Mouse (Mus musculus) midbrain, postnatal 0 days (tissue): ENCODE data around the gene Gimap5. TPM values are rescaled to one million over a fixed set of nuclear protein-coding genes. Genes with fewer than 3 reads are reported as not detected.

ENCODE experiments used
- ATAC-seq: fragments of 200-750 bp; cut with Nextera tagmentation; 2 replicates; pipeline ENCODE4 v1.8.0; 2017; ENCODE audit warnings: moderate number of reproducible peaks, mild to moderate bottlenecking, moderate TSS enrichment, moderate library complexity; ENCODE audit not compliant: low FRiP score
- DNase-seq: peaks from one replicate; pipeline ENCODE4 v3.0.0-alpha.2; 2015; ENCODE audit warnings: low spot score
- H3K27ac ChIP-seq: fragments of 300-500 bp; sonication (generic); 2 replicates; pipeline ENCODE4 v1.5.1; 2014; ENCODE audit warnings: low read depth, mild to moderate bottlenecking, low read length, mixed read lengths
- H3K27me3 ChIP-seq: fragments of 300-500 bp; sonication (generic); 2 replicates; pipeline ENCODE4 v1.6.1; 2014; ENCODE audit warnings: low read length, control low read depth, mixed read lengths; ENCODE audit not compliant: insufficient read depth
- H3K36me3 ChIP-seq: fragments of 300-500 bp; sonication (generic); 2 replicates; pipeline ENCODE4 v1.6.1; 2014; ENCODE audit warnings: low read length, control low read depth, mixed read lengths; ENCODE audit not compliant: insufficient read depth
- H3K4me1 ChIP-seq: fragments of 300-500 bp; sonication (generic); 2 replicates; pipeline ENCODE4 v1.6.1; 2014; ENCODE audit warnings: mild to moderate bottlenecking, control low read depth, antibody characterized with exemption, low read length, mixed read lengths; ENCODE audit not compliant: insufficient read depth
- H3K4me2 ChIP-seq: fragments of 300-500 bp; sonication (generic); 2 replicates; pipeline ENCODE4 v1.6.1; 2014; ENCODE audit warnings: low read depth, mild to moderate bottlenecking, low read length, mixed read lengths; ENCODE audit not compliant: poor library complexity, severe bottlenecking
- H3K4me3 ChIP-seq: fragments of 300-500 bp; sonication (generic); 2 replicates; pipeline ENCODE4 v1.5.1; 2014; ENCODE audit warnings: low read depth, mild to moderate bottlenecking, low read length, moderate library complexity
- H3K9ac ChIP-seq: fragments of 300-500 bp; sonication (generic); replicated peaks from 2 replicates; pipeline ENCODE4 v1.6.1; 2014; ENCODE audit warnings: mild to moderate bottlenecking, low read length, moderate library complexity, mixed read lengths; ENCODE audit not compliant: poor library complexity, severe bottlenecking
- H3K9me3 ChIP-seq: fragments of 300-500 bp; sonication (generic); 2 replicates; pipeline ENCODE4 v1.6.1; 2016; ENCODE audit warnings: low read length, control low read depth
- CTCF ChIP-seq: IDR thresholded peaks from 2 replicates; pipeline ENCODE4 v1.5.1; 2016; ENCODE audit warnings: antibody characterized with exemption, mild to moderate bottlenecking
- WGBS: fragments of 180-500 bp; shearing (Covaris S2); extraction: QIAGEN DNeasy Blood & Tissue Kit; methylation state at CpG from one replicate; pipeline ENCODE4 v1.1.7; 2014; 5-methylcytosine and 5-hydroxymethylcytosine counted together
- polyA plus RNA-seq: library from polyadenylated mRNA; unstranded; fragments of >200 nt; fragmentation: Nextera tagmentation; extraction: Ambion mirVana; gene quantifications from 2 replicates; pipeline ENCODE4 v1.2.1, GENCODE M21; 2015
- total RNA-seq: library from RNA; depleted of rRNA; stranded (reverse); fragments of >200 nt; gene quantifications from 2 replicates; pipeline ENCODE4 v1.2.3, GENCODE M21; 2014

Gene Gimap5
- total and polyA plus RNA-seq, 2 experiments from 2014 or later = 0.38 to 1.4 TPM

DNA sequence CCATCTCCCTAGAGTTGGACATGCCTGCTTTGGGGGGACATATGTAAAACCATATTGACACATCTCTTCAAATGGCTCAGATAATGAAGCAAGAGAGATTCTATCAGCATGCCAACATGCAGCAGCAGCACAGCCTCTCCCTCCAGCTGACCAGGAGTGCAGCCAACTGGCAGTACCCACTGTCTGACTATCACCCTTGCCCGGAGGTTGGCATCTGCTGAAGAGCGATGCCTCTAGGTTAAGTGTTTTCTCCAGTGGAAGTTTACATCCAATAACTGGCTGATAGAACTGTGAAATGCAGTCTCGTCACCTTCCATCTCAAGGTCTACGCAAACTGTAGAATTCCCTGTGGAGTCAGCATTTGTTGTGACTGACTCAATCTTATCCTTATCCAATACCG lies 8.3 kb upstream of the Gimap5 start:
- no peaks in the 10 kb centered on the region for H3K36me3 ChIP-seq
- no peaks in the 10 kb centered on the region for H3K9me3 ChIP-seq
- H3K9ac ChIP-seq = no peak overlapping the region
- TF ChIP-seq CTCF = no peak
- ATAC-seq (no peak), DNase-seq (no peak)
- H3K4me3 ChIP-seq = no peak overlapping the region
- no peak overlapping the region for H3K4me2 ChIP-seq
- no peaks in the 10 kb centered on the region for H3K4me1 ChIP-seq
- 92% methylated on average over 5 of the region's 5 CpGs for WGBS
- no peaks in the 10 kb centered on the region for H3K27me3 ChIP-seq
- no peak overlapping the region for H3K27ac ChIP-seq

DNA sequence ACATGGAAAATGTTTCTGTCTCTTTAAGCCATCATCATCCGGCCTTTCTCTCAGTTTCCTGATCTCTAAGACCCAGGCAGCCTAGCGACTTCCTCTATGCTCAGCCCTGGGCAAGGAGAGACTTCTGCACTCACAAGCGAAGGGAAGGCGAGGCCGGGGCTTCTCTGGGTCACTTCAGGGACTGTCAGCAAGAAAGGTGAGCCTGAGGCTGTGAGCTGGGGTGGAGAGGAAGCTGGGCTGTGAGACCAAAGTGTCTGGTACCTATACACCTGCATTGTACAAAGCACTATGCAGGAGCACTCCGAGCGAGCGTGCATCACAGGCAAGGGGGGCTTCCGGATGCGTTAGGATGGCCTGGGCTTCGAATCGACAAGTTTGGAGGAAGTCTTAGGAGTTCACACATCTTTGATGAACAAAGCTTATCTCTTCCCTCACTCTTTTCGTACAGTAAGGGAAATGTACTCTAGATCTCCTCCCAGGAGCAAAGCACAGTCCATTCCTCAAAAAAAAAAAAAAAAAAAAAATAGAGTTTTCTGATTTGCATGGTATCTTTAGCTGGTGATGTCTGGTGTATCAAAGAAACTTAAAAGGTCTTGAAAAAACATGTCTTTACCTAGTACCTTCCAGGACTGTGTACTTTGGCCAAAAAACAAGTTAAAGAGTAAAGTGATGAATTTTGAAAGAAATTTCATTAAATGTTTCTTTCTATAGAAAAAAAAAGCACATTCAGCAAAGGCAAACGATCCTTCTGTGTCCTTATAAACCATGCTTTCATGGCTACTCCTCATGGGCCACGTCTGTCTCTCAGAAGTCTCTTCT lies 6.8 kb upstream of the Gimap5 start, which contains the start of gene Gimap1:
Gene Gimap1, plus strand, starts transcription at position 94 of the 819 bp plus-strand sequence.
- no peaks in the 10 kb centered on the region for H3K27me3 ChIP-seq
- no peaks in the 10 kb centered on the region for H3K9me3 ChIP-seq
- 83% methylated on average over 15 of the region's 15 CpGs for WGBS
- H3K4me3 ChIP-seq = no peak within 1 kb of the TSS
- H3K9ac ChIP-seq = no peak within 1 kb of the TSS
- no peak for TF ChIP-seq CTCF
- DNase-seq = no peak
- H3K27ac ChIP-seq = no peak within 1 kb of the TSS
- H3K36me3 ChIP-seq = no peaks in the 10 kb centered on the region
- no peak for ATAC-seq
- no peaks in the 10 kb centered on the region for H3K4me1 ChIP-seq
- no peak within 1 kb of the TSS for H3K4me2 ChIP-seq

GRCm38 (mm10) chr6:48739780-48740055 lies 6.3 kb upstream of the Gimap5 start:
- no peak overlapping the region for H3K9ac ChIP-seq
- no peak for TF ChIP-seq CTCF
- no peaks in the 10 kb centered on the region for H3K36me3 ChIP-seq
- H3K4me1 ChIP-seq = no peaks in the 10 kb centered on the region
- no peak overlapping the region for H3K27ac ChIP-seq
- no peaks in the 10 kb centered on the region for H3K9me3 ChIP-seq
- ATAC-seq = no peak
- 90% methylated on average over 3 of the region's 3 CpGs for WGBS
- H3K4me2 ChIP-seq = no peak overlapping the region
- H3K4me3 ChIP-seq = no peak overlapping the region
- no peak for DNase-seq
- H3K27me3 ChIP-seq = no peaks in the 10 kb centered on the region

- no peaks in the 10 kb centered on the region for H3K27me3 ChIP-seq
- DNase-seq (no peak), ATAC-seq (no peak)
- H3K4me2 ChIP-seq = no peak overlapping the region
- TF ChIP-seq CTCF = no peak
- no peaks in the 10 kb centered on the region for H3K4me1 ChIP-seq
- H3K36me3 ChIP-seq = no peaks in the 10 kb centered on the region
- no peak overlapping the region for H3K9ac ChIP-seq
- no peak overlapping the region for H3K4me3 ChIP-seq
- WGBS = 77% methylated on average over 3 of the region's 3 CpGs
- H3K9me3 ChIP-seq = no peaks in the 10 kb centered on the region
- no peak overlapping the region for H3K27ac ChIP-seq
Measured at GRCm38 (mm10) chr6:48740501-48741169, 5.4 kb upstream of the Gimap5 start.

- Histone ChIP-seq H3K36me3 (no peaks in the 10 kb centered on the region), H3K4me1 (no peaks in the 10 kb centered on the region), H3K9ac (no peak overlapping the region), H3K4me3 (no peak overlapping the region), H3K27ac (no peak overlapping the region), H3K9me3 (no peaks in the 10 kb centered on the region), H3K4me2 (no peak overlapping the region), H3K27me3 (no peaks in the 10 kb centered on the region)
- ATAC-seq (no peak), DNase-seq (no peak)
- TF ChIP-seq CTCF = no peak
- WGBS = 16% methylated on average over 3 of the region's 3 CpGs
Measured at GRCm38 (mm10) chr6:48741273-48741672, 4.7 kb upstream of the Gimap5 start.

DNA sequence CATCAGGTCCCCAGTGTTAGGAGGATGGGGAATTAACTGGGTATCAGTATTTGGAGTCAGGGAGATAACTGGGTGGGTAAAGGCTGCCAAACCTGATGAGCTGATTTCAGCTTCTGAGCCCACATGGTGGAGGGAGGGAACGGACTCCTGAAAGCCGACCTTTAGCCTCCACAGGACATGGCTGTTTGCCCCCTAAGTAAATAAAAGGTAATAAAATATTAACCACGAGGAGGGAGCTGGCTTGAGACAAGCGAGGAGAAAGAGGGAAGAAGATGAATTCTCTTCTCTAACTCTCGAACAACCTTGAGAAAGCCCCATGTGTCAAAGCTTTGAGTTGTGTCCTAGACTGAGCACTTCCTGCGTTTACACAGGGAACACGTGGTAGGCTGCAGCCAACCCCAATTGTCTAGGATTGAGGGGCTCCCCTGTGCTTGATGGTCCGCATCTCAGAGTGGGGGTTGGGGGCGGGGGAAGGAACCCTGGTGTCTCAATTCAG lies 4.2 kb upstream of the Gimap5 start:
- 34% methylated on average over 9 of the region's 9 CpGs for WGBS
- Histone ChIP-seq H3K9ac (no peak overlapping the region), H3K9me3 (no peaks in the 10 kb centered on the region), H3K36me3 (no peaks in the 10 kb centered on the region), H3K4me3 (peak overlapping the region; percentile 36; the same call in 1 of the 2 replicates), H3K4me2 (peak overlapping the region; percentile 73), H3K4me1 (no peaks in the 10 kb centered on the region), H3K27ac (no peak overlapping the region), H3K27me3 (no peaks in the 10 kb centered on the region)
- peak; percentile 15 for DNase-seq
- no peak for TF ChIP-seq CTCF
- ATAC-seq = peak; percentile 71
